Mouse (Mus musculus) lung, postnatal 0 days (tissue): Measurements from ENCODE around the gene Hydin. TPM values are rescaled to one million over a fixed set of nuclear protein-coding genes. Genes with fewer than 3 reads are reported as not detected.

ENCODE experiments used
- ATAC-seq: fragments of 200-750 bp; cut with Nextera tagmentation; 2 replicates; pipeline ENCODE4 v1.8.0; 2017; ENCODE audit warnings: moderate library complexity
- DNase-seq: peaks from one replicate; pipeline ENCODE4 v3.0.0-alpha.2; 2016; ENCODE audit warnings: low spot score
- H3K27ac ChIP-seq: fragments of 300-500 bp; sonication (generic); 2 replicates; pipeline ENCODE4 v1.5.1; 2014; ENCODE audit warnings: antibody characterized with exemption, mild to moderate bottlenecking, low read length, mixed read lengths
- H3K27me3 ChIP-seq: fragments of 300-500 bp; sonication (generic); replicated peaks from 2 replicates; pipeline ENCODE4 v1.6.1; 2014; ENCODE audit warnings: low read length, mixed read lengths; ENCODE audit not compliant: insufficient read depth
- H3K36me3 ChIP-seq: fragments of 300-500 bp; sonication (generic); 2 replicates; pipeline ENCODE4 v1.6.1; 2014; ENCODE audit warnings: low read length, mixed read lengths; ENCODE audit not compliant: insufficient read depth
- H3K4me1 ChIP-seq: fragments of 300-500 bp; sonication (generic); 2 replicates; pipeline ENCODE4 v1.6.1; 2014; ENCODE audit warnings: antibody characterized with exemption, low read depth, low read length, mixed read lengths; ENCODE audit not compliant: insufficient read depth
- H3K4me2 ChIP-seq: fragments of 300-500 bp; sonication (generic); replicated peaks from 2 replicates; pipeline ENCODE4 v1.6.1; 2014; ENCODE audit warnings: low read depth, mild to moderate bottlenecking, low read length, moderate library complexity, mixed read lengths
- H3K4me3 ChIP-seq: fragments of 300-500 bp; sonication (generic); 2 replicates; pipeline ENCODE4 v1.5.1; 2014; ENCODE audit warnings: low read depth, low read length
- H3K9ac ChIP-seq: fragments of 300-500 bp; sonication (generic); replicated peaks from 2 replicates; pipeline ENCODE4 v1.6.1; 2014; ENCODE audit warnings: low read depth, mild to moderate bottlenecking
- H3K9me3 ChIP-seq: fragments of 300-500 bp; sonication (generic); 2 replicates; pipeline ENCODE4 v1.6.1; 2016; ENCODE audit warnings: low read length, mixed read lengths
- CTCF ChIP-seq: IDR thresholded peaks from 2 replicates; pipeline ENCODE4 v1.5.1; 2016; ENCODE audit warnings: antibody characterized with exemption, mild to moderate bottlenecking
- EP300 ChIP-seq: IDR thresholded peaks from 2 replicates; pipeline ENCODE4 v1.6.1; 2016; ENCODE audit warnings: antibody characterized with exemption, mild to moderate bottlenecking, control low read depth
- WGBS: fragments of 180-500 bp; shearing (Covaris S2); extraction: QIAGEN DNeasy Blood & Tissue Kit; methylation state at CpG from one replicate; pipeline ENCODE4 v1.1.7; 2014; 5-methylcytosine and 5-hydroxymethylcytosine counted together
- microRNA-seq: library from miRNA; unstranded; fragments of <30 nt; microRNA quantifications from one replicate; pipeline ENCODE4, GENCODE M21; 2016
- polyA plus RNA-seq: library from polyadenylated mRNA; unstranded; fragments of >200 nt; fragmentation: Nextera tagmentation; extraction: Ambion mirVana; gene quantifications from 2 replicates; pipeline ENCODE4 v1.2.1, GENCODE M21; 2015

Hydin gene
- polyA plus RNA-seq, 1 experiment from 2014 or later = 0.97 TPM

GRCm38 (mm10) chr8:110654075-110655060 lies 387.6 kb downstream of the Hydin start:
- TF ChIP-seq EP300 = no peak
- TF ChIP-seq CTCF = no peak
- no peak overlapping the region for H3K9ac ChIP-seq
- ATAC-seq = no peak
- no peaks in the 10 kb centered on the region for H3K9me3 ChIP-seq
- H3K4me3 ChIP-seq = no peak overlapping the region
- H3K4me1 ChIP-seq = no peaks in the 10 kb centered on the region
- 93% methylated on average over 9 of the region's 9 CpGs for WGBS
- H3K27ac ChIP-seq = no peak overlapping the region
- no peak overlapping the region for H3K4me2 ChIP-seq
- no peak for DNase-seq
- no peaks in the 10 kb centered on the region for H3K27me3 ChIP-seq
- H3K36me3 ChIP-seq = 0 out of 2 replicates have a peak, but pooled peaks cover 3% of the 10 kb centered on the region

DNA sequence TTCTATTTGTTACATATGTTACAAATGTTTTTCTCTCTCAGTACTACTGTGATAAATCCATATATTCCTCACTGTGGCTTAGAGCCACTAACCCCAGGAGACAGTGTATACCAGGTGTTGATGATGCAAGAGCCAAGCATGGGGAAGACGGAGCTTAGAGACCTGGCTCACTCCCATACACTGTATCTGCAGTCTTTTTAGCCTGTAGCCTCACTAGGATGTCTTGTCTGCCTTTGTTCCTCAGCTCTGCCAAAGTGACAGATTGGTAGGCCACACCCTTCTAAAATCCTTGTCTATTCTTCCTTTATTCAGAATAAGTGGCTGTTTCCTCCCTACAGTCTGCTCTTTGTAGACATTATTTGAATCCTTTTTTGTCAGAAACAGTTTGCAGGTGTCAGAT lies 389.1 kb downstream of the Hydin start:
- H3K4me3 ChIP-seq = no peak overlapping the region
- no peak for TF ChIP-seq EP300
- no peak for TF ChIP-seq CTCF
- no peak overlapping the region for H3K4me2 ChIP-seq
- WGBS = 86% methylated on average over 1 of the region's 1 CpGs
- H3K36me3 ChIP-seq = no peaks in the 10 kb centered on the region
- ATAC-seq (no peak), DNase-seq (no peak)
- no peak overlapping the region for H3K27ac ChIP-seq
- H3K4me1 ChIP-seq = no peaks in the 10 kb centered on the region
- H3K9ac ChIP-seq = no peak overlapping the region
- no peaks in the 10 kb centered on the region for H3K27me3 ChIP-seq
- H3K9me3 ChIP-seq = no peaks in the 10 kb centered on the region

DNA sequence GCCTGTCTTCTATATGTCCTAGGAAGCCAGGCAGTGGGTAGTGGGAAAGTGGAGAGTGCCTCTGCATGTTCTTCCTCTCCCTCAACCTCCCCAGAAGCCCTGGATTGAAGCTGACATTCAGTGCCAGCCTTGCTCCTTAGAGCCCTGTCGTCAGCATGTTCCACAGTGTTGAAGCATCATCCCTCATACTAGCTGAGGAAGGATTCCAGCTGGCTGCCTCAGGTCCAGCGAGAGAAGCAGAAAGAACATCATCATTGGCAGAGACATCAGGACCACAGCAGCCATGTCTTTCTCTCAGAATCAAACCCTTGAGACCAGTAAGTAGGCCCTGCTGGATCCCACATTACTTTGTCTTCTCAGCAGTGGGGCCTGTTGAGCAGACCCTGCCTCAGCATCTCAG lies 390.9 kb downstream of the Hydin start:
- DNase-seq = no peak
- WGBS = 69% methylated on average over 2 of the region's 2 CpGs
- H3K27me3 ChIP-seq = no peaks in the 10 kb centered on the region
- no peaks in the 10 kb centered on the region for H3K4me1 ChIP-seq
- H3K4me2 ChIP-seq = no peak overlapping the region
- TF ChIP-seq EP300 = no peak
- TF ChIP-seq CTCF = no peak
- H3K36me3 ChIP-seq = no peaks in the 10 kb centered on the region
- no peaks in the 10 kb centered on the region for H3K9me3 ChIP-seq
- no peak overlapping the region for H3K27ac ChIP-seq
- no peak overlapping the region for H3K9ac ChIP-seq
- no peak for ATAC-seq
- H3K4me3 ChIP-seq = no peak overlapping the region

Small RNA genes within 50 kb of the gene (microRNA-seq; reads per million reads assigned to microRNA genes)
- gene Gm44489 (not detected), gene Gm47306 (not detected)

Other genes starting within 250 kb of the Hydin start
- gene Chst4, start 227.2 kb upstream of the Hydin start, polyA plus RNA-seq = 1.2 and 1.9 TPM in 2 replicates
- 2.3 and 3.3 TPM in 2 replicates for gene Zfp612, start 187.2 kb upstream of the Hydin start, polyA plus RNA-seq
- not detected in 2 replicates for gene Gm21964, start 165.8 kb upstream of the Hydin start, polyA plus RNA-seq
- not detected in 2 replicates for gene Gm17720, start 164.2 kb upstream of the Hydin start, polyA plus RNA-seq
- gene Calb2, start 98.8 kb upstream of the Hydin start, polyA plus RNA-seq = 0.53 and 1.1 TPM in 2 replicates
- gene Cmtr2, start 51.3 kb upstream of the Hydin start, polyA plus RNA-seq = 3.6 and 4.0 TPM in 2 replicates